Mouse (Mus musculus) cerebellum, postnatal 36 days (tissue): ENCODE results near the gene Tmem132a.

Source experiments
- DNase-seq, 2 experiments: peaks; one replicate each; pipeline ENCODE4 v3.0.0; 2021 to 2022; ENCODE audit warnings: mixed read lengths in 2 of 2

The Tmem132a gene

DNA sequence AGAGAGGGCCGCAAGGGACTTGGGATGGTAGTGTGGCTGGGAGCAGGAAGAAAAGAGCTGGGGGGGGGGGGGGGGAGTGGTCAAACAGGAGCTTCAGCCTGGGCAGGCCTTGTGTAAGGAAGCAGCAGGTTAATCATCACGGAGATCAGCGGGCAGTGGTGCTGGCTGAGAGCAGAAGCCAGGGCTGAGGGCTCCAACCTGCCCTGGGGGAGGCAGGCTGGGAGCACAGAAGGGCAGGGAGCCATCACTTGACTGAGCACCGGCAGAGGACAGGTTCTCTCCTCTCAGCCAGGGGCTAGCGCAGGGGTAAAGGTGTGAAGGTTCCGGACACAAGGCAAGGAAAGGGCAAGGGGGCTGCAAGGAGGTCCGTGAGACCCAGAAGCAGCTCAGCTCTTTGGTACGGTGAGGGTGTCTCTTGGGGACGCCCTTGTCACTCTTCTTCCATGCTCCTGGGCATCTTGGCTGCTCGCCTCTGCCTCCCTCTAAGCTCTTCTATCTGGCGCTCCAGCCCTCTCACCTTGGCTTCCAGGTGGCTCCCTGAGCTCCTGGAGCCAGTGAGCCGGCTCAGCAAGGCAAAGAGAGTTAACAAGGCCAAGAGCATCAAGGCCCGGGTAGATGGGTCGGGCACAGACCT is 1.7 kb upstream of the Tmem132a start:
- peak in 1 of 2 experiments; percentile 51 for DNase-seq

- no peak for DNase-seq
Measured at GRCm38 (mm10) chr19:10870676-10871075, 936 bp upstream of the Tmem132a start.

- peak; percentile 93 for DNase-seq
Measured at GRCm38 (mm10) chr19:10869241-10869885, 377 bp downstream of the Tmem132a start.

DNA sequence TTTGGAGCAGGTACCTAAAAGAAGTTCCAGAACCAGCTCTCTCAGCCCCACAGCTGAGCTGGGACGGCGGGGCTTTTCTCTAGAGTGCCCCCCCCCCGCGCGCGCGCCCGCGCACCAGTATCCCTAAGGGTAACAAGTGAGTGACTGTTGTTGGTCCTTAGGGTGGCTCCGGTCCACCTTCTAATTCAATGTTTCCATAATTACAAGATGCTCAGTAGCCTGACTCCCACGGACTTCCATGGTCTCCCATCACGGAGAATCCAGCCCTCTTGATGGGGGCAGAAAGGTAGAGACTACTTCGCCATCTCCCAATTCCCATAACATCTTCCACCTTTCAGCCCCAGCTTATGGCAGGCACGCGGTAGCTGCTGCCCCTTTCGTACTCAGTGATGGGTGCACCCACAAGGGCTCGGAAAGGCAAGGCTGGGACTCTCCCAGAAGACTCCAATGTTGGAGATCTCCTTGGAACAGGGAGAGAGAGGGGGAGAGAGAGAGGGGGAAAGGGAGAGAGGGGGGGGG is 1.1 kb downstream of the Tmem132a start:
- DNase-seq, result peak in 1 of 2 experiments; percentile 53

DNA sequence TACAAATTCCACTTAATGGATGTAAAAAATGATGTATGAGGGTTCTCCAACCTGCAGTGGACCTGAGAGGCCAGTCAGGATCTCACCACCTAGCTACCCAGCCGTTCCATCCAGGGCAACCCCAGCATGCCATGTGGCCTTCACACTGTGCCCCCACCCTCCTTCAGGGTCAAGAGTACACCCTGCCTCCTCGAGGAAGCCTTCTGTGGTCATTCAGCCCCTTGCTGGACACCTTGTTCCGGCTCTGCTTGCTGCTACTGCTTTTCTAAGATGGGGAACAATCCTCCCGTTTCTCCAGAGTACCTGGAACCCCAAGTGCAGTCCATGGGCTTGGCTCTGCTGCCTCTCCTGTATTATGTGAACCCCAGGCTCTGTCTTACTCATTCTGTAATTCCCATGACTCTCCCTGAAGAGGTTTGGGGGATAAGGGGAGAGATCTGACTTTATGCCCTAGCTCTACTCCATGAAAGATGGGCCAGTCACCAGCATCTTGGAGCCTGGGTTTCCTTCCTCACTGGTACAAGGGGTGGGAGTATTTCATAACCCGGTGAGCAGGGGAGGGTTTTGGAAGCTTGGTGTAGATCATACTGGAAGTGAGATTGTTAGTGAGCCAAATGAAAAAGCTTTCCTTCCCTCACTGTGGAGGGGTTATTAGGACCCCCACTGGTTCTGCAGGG is 1.7 kb downstream of the Tmem132a start:
- DNase-seq, result no peak

- peak; percentile 73 to 75 for DNase-seq
Measured at GRCm38 (mm10) chr19:10866351-10866750, 3.4 kb downstream of the Tmem132a start.

DNA sequence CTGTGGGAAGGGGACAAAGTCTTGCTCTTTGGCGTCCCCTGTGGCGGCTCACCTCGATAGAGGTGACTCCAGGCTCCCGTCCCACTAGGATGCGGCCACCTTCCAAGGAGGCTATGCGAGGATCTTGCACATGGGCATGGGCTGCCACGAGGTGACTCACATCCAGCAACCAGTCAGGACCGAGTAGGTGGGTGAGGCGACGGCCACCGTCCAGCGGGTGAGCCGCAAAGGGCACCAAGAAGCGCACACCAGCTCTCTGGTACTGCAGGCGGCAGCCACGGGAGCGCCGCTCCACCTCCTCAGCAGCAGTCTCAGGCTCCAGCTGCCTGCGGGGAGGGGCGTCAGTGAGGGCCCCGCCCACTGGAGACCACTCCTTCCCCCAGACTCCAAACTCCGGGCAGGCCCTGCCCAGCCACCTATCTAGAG is 9.7 kb downstream of the Tmem132a start:
- no peak for DNase-seq

GRCm38 (mm10) chr19:10856520-10856919 is 13.2 kb downstream of the Tmem132a start:
- no peak for DNase-seq

- no peak for DNase-seq
Measured at GRCm38 (mm10) chr19:10855422-10855821, 14.3 kb downstream of the Tmem132a start.

DNA sequence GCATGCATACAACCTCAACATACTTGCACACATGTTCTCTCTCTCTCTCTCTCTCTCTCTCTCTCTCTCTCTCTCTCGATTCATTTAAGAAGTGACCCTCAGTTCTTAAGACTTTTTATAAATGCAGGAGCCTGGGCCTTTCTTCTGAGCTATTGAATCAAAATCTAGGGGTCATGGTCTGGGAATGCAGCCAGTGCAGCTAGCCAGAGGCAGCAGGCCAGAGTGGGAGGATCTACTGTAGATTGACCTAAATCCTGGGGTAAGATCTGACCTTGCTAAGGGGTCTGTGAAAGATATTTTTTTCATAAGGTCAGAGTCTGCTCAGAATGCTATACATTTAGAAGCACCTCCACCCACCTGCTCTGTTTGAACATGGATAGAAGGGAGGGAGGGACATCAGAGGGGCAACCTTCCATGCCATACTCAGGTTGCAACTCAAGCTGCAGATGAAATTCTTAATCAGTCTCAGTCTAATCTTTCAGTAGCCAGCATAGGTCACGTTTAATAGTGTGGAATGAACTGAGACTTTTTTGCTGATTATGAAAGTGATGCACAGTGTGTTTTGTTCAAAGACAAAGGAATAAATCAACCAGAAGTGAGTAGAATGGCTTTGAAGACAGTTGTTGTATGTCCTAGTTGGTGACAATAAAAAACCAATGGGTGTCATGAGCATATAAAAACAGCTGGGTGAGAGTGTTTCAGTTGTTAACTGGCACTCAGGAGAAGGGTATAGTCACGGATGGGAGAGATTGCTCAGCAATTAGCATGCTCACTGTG is 22.2 kb downstream of the Tmem132a start:
- DNase-seq, result no peak

DNA sequence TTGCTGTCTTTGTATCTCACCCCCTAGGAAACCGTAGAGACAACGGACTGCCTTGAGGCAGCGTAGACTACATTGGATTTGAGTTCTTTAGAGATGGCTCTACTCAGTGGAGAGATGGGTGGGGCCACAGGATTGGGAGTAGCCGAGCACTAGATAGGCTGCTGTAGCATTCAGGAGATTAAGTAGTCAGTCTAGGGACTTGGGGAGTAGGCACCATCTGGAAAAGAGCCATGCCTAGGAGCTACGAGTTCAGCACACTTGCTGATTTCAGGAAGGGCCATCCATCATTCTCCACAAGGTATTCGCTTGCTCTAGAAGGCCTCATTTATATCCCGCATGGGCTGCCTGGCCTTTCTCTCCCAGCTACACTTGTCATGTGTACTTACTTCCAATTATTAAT is 23.6 kb downstream of the Tmem132a start:
- no peak for DNase-seq

GRCm38 (mm10) chr19:10845454-10845853 is 24.3 kb downstream of the Tmem132a start:
- no peak for DNase-seq

DNA sequence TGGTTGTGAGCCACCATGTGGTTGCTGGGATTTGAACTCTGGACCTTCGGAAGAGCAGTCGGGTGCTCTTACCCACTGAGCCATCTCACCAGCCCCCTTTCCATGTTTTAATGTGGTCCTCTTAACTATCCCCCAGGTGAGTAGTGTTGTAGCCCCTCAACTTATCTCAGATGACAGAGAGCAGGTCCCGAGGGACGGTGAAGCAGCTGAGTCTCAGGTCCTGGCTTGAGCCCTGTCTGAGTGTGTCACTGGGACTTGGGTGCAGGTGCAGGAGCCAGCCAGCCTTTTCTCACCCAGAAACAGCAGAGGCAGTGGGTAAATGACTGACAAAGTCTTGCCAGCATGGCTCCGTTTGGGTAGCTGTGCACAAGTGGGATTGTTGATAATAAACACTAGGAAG is 25.5 kb downstream of the Tmem132a start:
- no peak for DNase-seq

- DNase-seq, result no peak
Measured at GRCm38 (mm10) chr19:10842914-10843313, 26.8 kb downstream of the Tmem132a start.

DNA sequence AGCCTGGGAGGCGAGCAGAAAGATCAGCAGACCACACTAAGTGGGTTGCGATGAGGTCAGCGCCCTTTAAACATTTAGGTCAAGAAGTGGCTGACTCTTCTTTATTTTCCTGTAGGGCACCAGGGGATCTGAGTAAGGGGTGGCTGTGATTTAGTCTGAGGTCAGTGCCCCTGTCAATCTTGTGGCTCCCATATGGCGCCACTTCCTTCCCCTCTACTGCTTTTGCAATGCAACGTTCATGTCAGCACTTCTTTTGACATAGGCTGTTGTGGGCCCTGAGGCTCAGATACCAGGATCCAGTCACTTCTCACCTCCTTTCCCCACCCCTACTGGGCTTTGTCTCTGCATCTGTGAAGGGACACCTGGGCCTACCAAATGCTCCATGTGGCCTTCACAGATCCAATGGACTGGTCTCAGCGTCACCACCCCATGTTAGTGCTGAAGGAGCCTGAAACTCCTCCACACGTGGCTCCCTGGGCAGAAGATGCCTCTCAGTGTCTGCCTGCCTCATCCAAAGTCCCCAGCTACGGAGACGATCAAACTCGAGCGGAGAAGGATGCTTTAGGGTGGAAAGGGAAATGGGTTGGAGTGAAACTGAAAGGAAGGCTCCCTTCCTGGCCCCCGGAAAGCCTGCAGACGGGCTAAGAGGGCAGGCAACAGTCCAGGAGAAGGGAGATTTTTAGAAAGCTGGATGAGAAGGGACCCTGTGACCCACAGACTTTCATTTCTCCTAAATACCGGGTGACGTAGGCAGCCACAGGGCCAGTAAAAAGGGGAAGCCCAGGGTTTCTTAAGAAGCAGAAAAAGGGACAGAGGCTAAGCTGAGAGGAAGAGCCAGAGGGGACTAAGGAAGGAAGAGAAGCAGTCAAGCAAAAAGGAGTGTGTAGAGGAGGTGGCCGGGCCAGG is 27.8 kb downstream of the Tmem132a start:
- DNase-seq, result no peak

DNA sequence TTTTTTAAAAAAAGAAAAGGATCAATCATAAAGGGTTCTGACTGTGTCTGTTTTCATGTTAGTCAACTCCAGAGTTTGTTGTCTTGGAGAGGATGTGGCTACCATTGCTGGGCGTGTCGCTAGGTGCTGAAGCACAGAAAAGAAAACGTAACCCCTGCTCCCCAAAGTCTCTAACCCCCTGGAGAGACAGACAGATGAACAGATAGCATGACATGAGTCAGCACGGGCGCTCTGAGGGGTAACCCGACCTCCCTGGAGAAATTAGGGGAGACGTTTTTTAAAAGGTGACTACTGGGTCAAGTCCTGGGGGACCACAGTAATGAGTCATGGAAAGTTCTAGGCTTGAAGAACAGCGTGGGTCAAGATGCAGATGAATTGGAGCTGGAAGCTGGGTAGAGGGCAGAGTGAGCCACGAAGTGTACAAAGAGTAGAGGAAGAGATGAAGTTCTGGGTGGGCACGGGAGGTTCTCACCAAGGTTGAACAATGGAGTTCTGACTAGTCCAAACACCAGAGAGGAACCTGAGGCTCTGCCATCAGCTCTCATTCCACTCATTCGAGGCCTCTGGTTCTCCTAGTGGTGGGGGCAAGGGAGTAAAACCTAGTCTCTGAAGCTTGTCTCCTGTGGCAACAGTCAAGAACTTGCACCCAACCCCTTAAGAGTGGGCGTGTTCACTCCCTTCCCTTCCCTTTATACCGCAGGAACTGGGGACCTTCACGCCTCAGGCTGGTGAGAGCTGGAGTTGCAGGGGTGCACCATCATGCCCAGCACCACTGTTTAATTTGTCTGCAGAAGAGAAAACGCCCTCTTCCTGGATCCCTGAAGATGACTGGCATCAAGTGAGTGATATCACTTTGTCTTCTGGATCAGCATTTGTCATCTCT is 30.5 kb downstream of the Tmem132a start, which contains the start of gene Slc15a3:
Gene Slc15a3, plus strand, starts transcription at position 718 of the 883 bp plus-strand sequence.
- no peak for DNase-seq

GRCm38 (mm10) chr19:10835671-10836070 is 34.1 kb downstream of the Tmem132a start:
- no peak for DNase-seq

GRCm38 (mm10) chr19:10833611-10834010 is 36.1 kb downstream of the Tmem132a start:
- no peak for DNase-seq

- DNase-seq, result no peak
Measured at GRCm38 (mm10) chr19:10832030-10832429, 37.7 kb downstream of the Tmem132a start.

GRCm38 (mm10) chr19:10831424-10831823 is 38.3 kb downstream of the Tmem132a start:
- DNase-seq, result peak; percentile 52 to 62
